Mouse (Mus musculus) heart, postnatal 10 days (tissue): ENCODE measurements around the gene Mfsd11. TPM values are rescaled to one million over a fixed set of nuclear protein-coding genes. Genes with fewer than 3 reads are reported as not detected.
"Not testable (repeated sequence)": the region's sequence is repeated elsewhere in the genome, so short reads cannot be mapped to it uniquely, and the experiment has no call there.

Experiments
- DNase-seq, 2 experiments: peaks; one replicate each; pipeline ENCODE4 v3.0.0; 2021
- intact Hi-C: fragments of 180-260 bp; cut with DNase I; formaldehyde crosslinking; loops from one replicate; pipeline ENCODE4 v1.15.1; 2025
- total RNA-seq, 2 experiments: library from RNA; stranded (reverse); gene quantifications; 2 replicates each; pipeline ENCODE4 v1.2.3; 2021

Gene Mfsd11
- total RNA-seq, 2 experiments from 2014 or later: 41.7 to 43.6 TPM

- peak in 1 of 2 experiments; percentile 58 for DNase-seq
- intact Hi-C loops: no loop called here
Observed at GRCm38 (mm10) chr11:116819932-116820593, 32.2 kb upstream of the Mfsd11 start.

- intact Hi-C loops: no loop called here
- DNase-seq: peak; percentile 71
Observed at GRCm38 (mm10) chr11:116821057-116821940, 30.9 kb upstream of the Mfsd11 start.

GRCm38 (mm10) chr11:116822215-116822614, 30.0 kb upstream of the Mfsd11 start:
- peak in 1 of 2 experiments; percentile 33 for DNase-seq
- intact Hi-C loops: no loop called here

GRCm38 (mm10) chr11:116822626-116823025, 29.6 kb upstream of the Mfsd11 start:
- intact Hi-C loops: no loop called here

GRCm38 (mm10) chr11:116823255-116823654, 29.0 kb upstream of the Mfsd11 start:
- intact Hi-C loops: no loop called here
- DNase-seq: no peak

More at GRCm38 (mm10) chr11:116822626-116823025, 29.6 kb upstream of the Mfsd11 start:
- no peak for DNase-seq

GRCm38 (mm10) chr11:116823885-116824284, 28.4 kb upstream of the Mfsd11 start:
- DNase-seq, intact Hi-C loops: not testable (repeated sequence)

- intact Hi-C loops: no loop called here
- no peak for DNase-seq
Observed at GRCm38 (mm10) chr11:116825230-116825629, 27.0 kb upstream of the Mfsd11 start.

- intact Hi-C loops: no loop called here
Observed at GRCm38 (mm10) chr11:116826550-116827504, 25.4 kb upstream of the Mfsd11 start.

GRCm38 (mm10) chr11:116827534-116828165, 24.6 kb upstream of the Mfsd11 start, which contains the start of gene Mxra7:
Gene Mxra7 (minus strand): TSS chr11:116828046.
- intact Hi-C loops: loop anchor here (2.0 kb wide), 1 partner anchor 15 kb away; the partner anchor contains the start of genes Jmjd6 and Mettl23
- peak; percentile 89 to 91 for DNase-seq

More at GRCm38 (mm10) chr11:116826550-116827504, 25.4 kb upstream of the Mfsd11 start:
- DNase-seq: peak in 1 of 2 experiments; percentile 37

GRCm38 (mm10) chr11:116832172-116832685, 20.0 kb upstream of the Mfsd11 start:
- intact Hi-C loops: no loop called here
- no peak for DNase-seq

- intact Hi-C loops: no loop called here
- DNase-seq: no peak
Observed at GRCm38 (mm10) chr11:116834954-116835353, 17.3 kb upstream of the Mfsd11 start.

- intact Hi-C loops: no loop called here
- no peak for DNase-seq
Observed at GRCm38 (mm10) chr11:116836283-116836682, 16.0 kb upstream of the Mfsd11 start.

GRCm38 (mm10) chr11:116837441-116837840, 14.8 kb upstream of the Mfsd11 start:
- intact Hi-C loops: no loop called here
- DNase-seq: no peak

GRCm38 (mm10) chr11:116838936-116839335, 13.3 kb upstream of the Mfsd11 start:
- intact Hi-C loops: no loop called here
- DNase-seq: no peak

- no peak for DNase-seq
- intact Hi-C loops: no loop called here
Observed at GRCm38 (mm10) chr11:116839601-116840000, 12.6 kb upstream of the Mfsd11 start.

GRCm38 (mm10) chr11:116840748-116841147, 11.5 kb upstream of the Mfsd11 start:
- DNase-seq: no peak
- intact Hi-C loops: no loop called here

- DNase-seq: peak; percentile 76 to 78
- intact Hi-C loops: loop anchor here (1.0 to 2.0 kb wide), 2 partner anchors 10 to 14 kb away; partner anchors contain the start of genes Mfsd11 and Mxra7
Observed at GRCm38 (mm10) chr11:116842531-116843260, 9.5 kb upstream of the Mfsd11 start.
